Mouse (Mus musculus): Measurements from ENCODE around the gene Sgta. TPM values are rescaled to one million over a fixed set of nuclear protein-coding genes. Genes with fewer than 3 reads are reported as not detected.

The Sgta gene
- total and polyA plus RNA-seq, 3 experiments = 67.6 to 123 (median 104) TPM

GRCm38 (mm10) chr10:81089216-81089615 lies 29.2 kb upstream of the Sgta start:
- dilution Hi-C loops (cut with MboI; ENCODE audit: extremely low pct_ligation_motif_present, extremely low pct_unique_long_range_greater_than_20kb, low sequenced_read_pairs) = no loop called here
- in situ Hi-C loops (cut with MboI; ENCODE audit: low pct_ligation_motif_present, low pct_unique_long_range_greater_than_20kb, low sequenced_read_pairs) = no loop called here

GRCm38 (mm10) chr10:81087021-81087420 lies 27.0 kb upstream of the Sgta start:
- peaks cover 2% of the 10 kb centered on the region for H3K9me3 ChIP-seq (replicated peaks; ENCODE audit: low read length)
- no peak overlapping the region for H3K27ac ChIP-seq (ENCODE audit: insufficient read depth, low read depth)
- peak; percentile 14 to 57; a peak in 2 of 4 replicates for TF ChIP-seq CTCF (conservative IDR thresholded peaks at IDR 0.05 in 1 of 2, IDR thresholded peaks at IDR 0.05 in 1 of 2; ENCODE audit: low read depth in 2 of 2, low read length in 2 of 2)
- peak; percentile 56 for TF ChIP-seq SMC3 (IDR thresholded peaks at IDR 0.05; ENCODE audit: low read depth, low read length)
- TF ChIP-seq CHD2 (IDR thresholded peaks at IDR 0.05; ENCODE audit: low read length) = no peak
- 0 out of 2 replicates have a peak, but pooled peaks have one; percentile 16 for TF ChIP-seq MYC (IDR thresholded peaks at IDR 0.05; ENCODE audit: low read depth, low read length)
- peak; percentile 52 for TF ChIP-seq RAD21 (IDR thresholded peaks at IDR 0.05; ENCODE audit: low read depth, low read length)
- no peak for TF ChIP-seq HCFC1 (IDR thresholded peaks at IDR 0.05; ENCODE audit: low read depth, low read length)
- TF ChIP-seq USF2 (conservative IDR thresholded peaks at IDR 0.05; ENCODE audit: low read depth, low read length) = no peak
- in situ Hi-C loops (cut with MboI; ENCODE audit: low pct_ligation_motif_present, low pct_unique_long_range_greater_than_20kb, low sequenced_read_pairs) (no loop called here), dilution Hi-C loops (cut with MboI; ENCODE audit: extremely low pct_ligation_motif_present, extremely low pct_unique_long_range_greater_than_20kb, low sequenced_read_pairs) (no loop called here)
- H3K9ac ChIP-seq (ENCODE audit: insufficient read depth, low read depth) = no peak overlapping the region
- peaks cover 9 to 26% of the 10 kb centered on the region in 2 experiments for H3K36me3 ChIP-seq (replicated peaks in 1 of 2; ENCODE audit: control insufficient read depth in 1 of 2, insufficient read depth in 1 of 2, low read length in 1 of 2)
- no peak overlapping the region for H3K4me2 ChIP-seq (ENCODE audit: insufficient read depth, low read depth, poor library complexity, severe bottlenecking)
- H3K4me3 ChIP-seq (replicated peaks in 1 of 3; ENCODE audit: low read depth in 2 of 3, low read length in 2 of 3, poor library complexity in 1 of 3) = no peak overlapping the region
- H3K79me2 ChIP-seq (replicated peaks; ENCODE audit: control insufficient read depth, extremely low read depth, insufficient read depth, poor library complexity, severe bottlenecking) = no peaks in the 10 kb centered on the region
- no peaks in the 10 kb centered on the region for H3K27me3 ChIP-seq (replicated peaks)
- H3K4me1 ChIP-seq (ENCODE audit: control insufficient read depth in 1 of 2, insufficient read depth in 2 of 2) = no peaks in the 10 kb centered on the region
- DNase-seq (ENCODE audit: extremely low read depth) = peak; percentile 35

More at GRCm38 (mm10) chr10:81089216-81089615, 29.2 kb upstream of the Sgta start:
- no peaks in the 10 kb centered on the region for H3K4me1 ChIP-seq (ENCODE audit: control insufficient read depth in 1 of 2, insufficient read depth in 2 of 2)
- H3K9me3 ChIP-seq (replicated peaks; ENCODE audit: low read length) = peaks cover 2% of the 10 kb centered on the region
- peaks cover 0 to 8% of the 10 kb centered on the region in 2 experiments for H3K36me3 ChIP-seq (replicated peaks in 1 of 2; ENCODE audit: control insufficient read depth in 1 of 2, insufficient read depth in 1 of 2, low read length in 1 of 2)
- no peak overlapping the region for H3K27ac ChIP-seq (ENCODE audit: insufficient read depth, low read depth)
- TF ChIP-seq CHD1 (IDR thresholded peaks at IDR 0.05; ENCODE audit: low read depth, low read length) (no peak), PAX5 (IDR thresholded peaks at IDR 0.05; ENCODE audit: low read length) (no peak), MAFK (IDR thresholded peaks at IDR 0.05; ENCODE audit: insufficient replicate concordance, low read length) (no peak), SMC3 (IDR thresholded peaks at IDR 0.05; ENCODE audit: low read depth, low read length) (no peak), HCFC1 (IDR thresholded peaks at IDR 0.05; ENCODE audit: low read depth, low read length) (no peak), E2F4 (IDR thresholded peaks at IDR 0.05; ENCODE audit: insufficient replicate concordance, low read depth, low read length) (no peak), EP300 (IDR thresholded peaks at IDR 0.05; ENCODE audit: low read length) (no peak), MAZ (IDR thresholded peaks at IDR 0.05; ENCODE audit: low read depth, low read length) (no peak), ZC3H11A (IDR thresholded peaks at IDR 0.05; ENCODE audit: low read depth, low read length) (no peak), ETS1 (conservative IDR thresholded peaks at IDR 0.05; ENCODE audit: low read depth, low read length) (no peak)
- H3K4me2 ChIP-seq (ENCODE audit: insufficient read depth, low read depth, poor library complexity, severe bottlenecking) = no peak overlapping the region
- no peak overlapping the region for H3K9ac ChIP-seq (ENCODE audit: insufficient read depth, low read depth)
- H3K4me3 ChIP-seq (replicated peaks in 1 of 3; ENCODE audit: low read depth in 2 of 3, low read length in 2 of 3, poor library complexity in 1 of 3) = no peak overlapping the region
- no peak for DNase-seq (ENCODE audit: extremely low read depth)
- no peaks in the 10 kb centered on the region for H3K79me2 ChIP-seq (replicated peaks; ENCODE audit: control insufficient read depth, extremely low read depth, insufficient read depth, poor library complexity, severe bottlenecking)
- no peaks in the 10 kb centered on the region for H3K27me3 ChIP-seq (replicated peaks)

Data from CH12.LX (cell line).